Mouse (Mus musculus) heart, embryonic 14.5 days (tissue): Measurements from ENCODE around the gene Vps8. TPM values are rescaled to one million over a fixed set of nuclear protein-coding genes. Genes with fewer than 3 reads are reported as not detected.

Source experiments
- ATAC-seq: fragments of 200-750 bp; cut with Nextera tagmentation; 2 replicates; pipeline ENCODE4 v1.8.0; 2017; ENCODE audit warnings: low read depth, moderate TSS enrichment; ENCODE audit not compliant: insufficient number of reproducible peaks, insufficient read depth, low FRiP score
- H3K27ac ChIP-seq, 2 experiments: fragments of 200-500 bp in 1 of 2; fragments of 300-500 bp in 1 of 2; sonication (generic) in 1 of 2; replicated peaks in 1 of 2; 2 replicates each; pipeline ENCODE4 v1.5.1; 2012 to 2014; ENCODE audit warnings: low read depth in 2 of 2, low read length in 2 of 2, control low read depth in 1 of 2, mild to moderate bottlenecking in 1 of 2, mixed read lengths in 1 of 2; ENCODE audit not compliant: control insufficient read depth in 1 of 2, insufficient read depth in 1 of 2
- H3K27me3 ChIP-seq: fragments of 300-500 bp; sonication (generic); 2 replicates; pipeline ENCODE4 v1.6.1; 2014; ENCODE audit warnings: mild to moderate bottlenecking, low read length, control low read depth; ENCODE audit not compliant: control insufficient read depth, insufficient read depth
- H3K36me3 ChIP-seq: fragments of 300-500 bp; sonication (generic); 2 replicates; pipeline ENCODE4 v1.6.1; 2014; ENCODE audit warnings: mild to moderate bottlenecking, control low read depth, low read length, mixed read lengths; ENCODE audit not compliant: control insufficient read depth, insufficient read depth
- H3K4me1 ChIP-seq, 2 experiments: fragments of 200-500 bp in 1 of 2; fragments of 300-500 bp in 1 of 2; sonication (generic) in 1 of 2; 2 replicates each; pipeline ENCODE4 v1.6.1; 2012 to 2014; ENCODE audit warnings: low read length in 2 of 2, control low read depth in 1 of 2, mixed read lengths in 1 of 2; ENCODE audit not compliant: control insufficient read depth in 2 of 2, insufficient read depth in 2 of 2
- H3K4me2 ChIP-seq: fragments of 300-500 bp; sonication (generic); 2 replicates; pipeline ENCODE4 v1.6.1; 2014; ENCODE audit warnings: mild to moderate bottlenecking, low read length
- H3K4me3 ChIP-seq, 2 experiments: fragments of 200-500 bp in 1 of 2; fragments of 300-500 bp in 1 of 2; sonication (generic) in 1 of 2; 2 replicates each; pipeline ENCODE4 v1.5.1; 2012 to 2014; ENCODE audit warnings: low read length in 2 of 2, mild to moderate bottlenecking in 2 of 2, control low read depth in 1 of 2, low read depth in 1 of 2, moderate library complexity in 1 of 2; ENCODE audit not compliant: control insufficient read depth in 1 of 2, insufficient read depth in 1 of 2
- H3K9ac ChIP-seq: fragments of 300-500 bp; sonication (generic); 2 replicates; pipeline ENCODE4 v1.6.1; 2014; ENCODE audit warnings: mild to moderate bottlenecking, low read length
- H3K9me3 ChIP-seq: fragments of 300-500 bp; sonication (generic); 2 replicates; pipeline ENCODE4 v1.6.1; 2016; ENCODE audit warnings: low read length, control low read depth; ENCODE audit not compliant: control insufficient read depth
- WGBS: fragments of 180-500 bp; shearing (Covaris S2); extraction: QIAGEN DNeasy Blood & Tissue Kit; methylation state at CpG from one replicate; pipeline ENCODE4 v1.1.7; 2014; 5-methylcytosine and 5-hydroxymethylcytosine counted together
- polyA plus RNA-seq: library from polyadenylated mRNA; unstranded; fragments of >200 nt; fragmentation: Nextera tagmentation; extraction: Ambion mirVana; gene quantifications from 2 replicates; pipeline ENCODE4 v1.2.1, GENCODE M21; 2014

The Vps8 gene
- polyA plus RNA-seq, 1 experiment from 2014 or later, result 27.7 TPM

GRCm38 (mm10) chr16:21550453-21550852 lies 127.5 kb downstream of the Vps8 start:
- peaks cover 12% of the 10 kb centered on the region for H3K36me3 ChIP-seq
- H3K4me1 ChIP-seq, result no peaks in the 10 kb centered on the region
- WGBS, result 59% methylated on average over 7 of the region's 7 CpGs

DNA sequence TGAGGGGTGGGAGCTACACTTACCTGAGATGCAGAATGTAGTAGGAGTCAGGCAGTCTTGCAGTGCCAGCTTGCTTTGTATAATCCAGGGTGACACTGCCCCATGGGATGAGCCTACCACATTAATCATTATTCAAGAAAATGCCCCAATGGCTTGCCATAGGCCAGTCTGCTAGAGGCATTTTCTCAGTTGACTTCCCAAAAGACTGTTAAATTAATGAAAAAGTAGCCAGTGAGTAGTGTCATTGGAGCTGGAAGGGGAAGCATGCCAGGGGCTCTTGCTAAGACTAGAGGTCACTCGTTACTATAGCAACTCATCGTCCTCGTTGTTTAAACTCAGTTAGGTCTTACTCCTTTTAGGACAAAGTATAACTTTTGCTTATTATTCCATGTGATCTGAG lies 130.6 kb downstream of the Vps8 start:
- no peaks in the 10 kb centered on the region for H3K4me1 ChIP-seq
- 91% methylated on average over 3 of the region's 3 CpGs for WGBS
- no peaks in the 10 kb centered on the region for H3K9me3 ChIP-seq
- H3K4me2 ChIP-seq, result no peak overlapping the region
- no peak for ATAC-seq
- no peak overlapping the region for H3K4me3 ChIP-seq
- H3K27me3 ChIP-seq, result no peaks in the 10 kb centered on the region
- no peak overlapping the region for H3K9ac ChIP-seq
- H3K27ac ChIP-seq, result no peak overlapping the region
- peaks cover 6% of the 10 kb centered on the region for H3K36me3 ChIP-seq

More at GRCm38 (mm10) chr16:21550453-21550852, 127.5 kb downstream of the Vps8 start:
- no peak for ATAC-seq
- H3K9ac ChIP-seq, result no peak overlapping the region
- no peak overlapping the region for H3K4me3 ChIP-seq
- no peaks in the 10 kb centered on the region for H3K27me3 ChIP-seq
- H3K9me3 ChIP-seq, result no peaks in the 10 kb centered on the region
- no peak overlapping the region for H3K27ac ChIP-seq
- H3K4me2 ChIP-seq, result no peak overlapping the region

GRCm38 (mm10) chr16:21562625-21563300 lies 139.8 kb downstream of the Vps8 start:
- Histone ChIP-seq H3K4me2 (no peak overlapping the region), H3K27ac (peak overlapping the region; percentile 50 to 80), H3K9me3 (no peaks in the 10 kb centered on the region), H3K36me3 (peaks cover 11% of the 10 kb centered on the region), H3K4me1 (peaks cover 11 to 22% of the 10 kb centered on the region in 2 experiments), H3K4me3 (no peak overlapping the region), H3K27me3 (no peaks in the 10 kb centered on the region), H3K9ac (no peak overlapping the region)
- WGBS, result 41% methylated on average over 3 of the region's 3 CpGs
- ATAC-seq, result no peak

GRCm38 (mm10) chr16:21563322-21563721 lies 140.4 kb downstream of the Vps8 start:
- peaks cover 11% of the 10 kb centered on the region for H3K36me3 ChIP-seq
- H3K4me1 ChIP-seq, result peaks cover 13 to 22% of the 10 kb centered on the region in 2 experiments
- H3K9ac ChIP-seq, result no peak overlapping the region
- ATAC-seq, result peak; percentile 80
- no peaks in the 10 kb centered on the region for H3K9me3 ChIP-seq
- H3K4me3 ChIP-seq, result no peak overlapping the region
- no peaks in the 10 kb centered on the region for H3K27me3 ChIP-seq
- WGBS, result 30% methylated on average over 6 of the region's 6 CpGs
- H3K27ac ChIP-seq, result peak overlapping the region; percentile 50 to 80
- no peak overlapping the region for H3K4me2 ChIP-seq

DNA sequence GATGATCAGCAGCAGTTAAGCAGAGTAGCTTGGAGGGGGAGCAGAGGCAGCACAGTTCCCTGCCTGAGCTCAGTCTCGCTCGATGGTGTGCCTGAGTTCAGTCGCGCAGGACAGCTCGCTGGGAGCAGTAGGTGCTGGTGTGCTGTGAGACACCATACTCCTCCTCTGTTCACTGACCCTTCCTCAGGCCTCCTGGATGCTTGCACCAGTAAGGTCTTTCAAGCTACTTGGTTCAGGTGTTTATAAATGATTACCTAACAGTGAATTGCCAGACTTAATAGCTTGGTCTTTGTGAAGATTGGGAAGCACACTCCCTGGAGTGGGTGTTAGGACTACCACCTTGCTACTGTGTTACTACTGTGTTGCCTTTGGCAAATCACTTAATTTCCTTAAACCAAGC lies 144.2 kb downstream of the Vps8 start:
- H3K4me3 ChIP-seq, result no peak overlapping the region
- H3K4me2 ChIP-seq, result no peak overlapping the region
- ATAC-seq, result no peak
- H3K27ac ChIP-seq, result no peak overlapping the region
- no peaks in the 10 kb centered on the region; the same call in none of the 2 replicates for H3K36me3 ChIP-seq
- H3K4me1 ChIP-seq, result peaks cover 13 to 17% of the 10 kb centered on the region in 2 experiments
- 90% methylated on average over 5 of the region's 5 CpGs for WGBS
- H3K9me3 ChIP-seq, result no peaks in the 10 kb centered on the region
- H3K27me3 ChIP-seq, result no peaks in the 10 kb centered on the region
- no peak overlapping the region for H3K9ac ChIP-seq

- Histone ChIP-seq H3K9ac (no peak overlapping the region), H3K4me3 (no peak overlapping the region), H3K27me3 (no peaks in the 10 kb centered on the region), H3K27ac (no peak overlapping the region), H3K4me2 (no peak overlapping the region), H3K4me1 (peaks cover 0 to 2% of the 10 kb centered on the region in 2 experiments; a peak in 1 of 4 replicates), H3K36me3 (no peaks in the 10 kb centered on the region; the same call in 1 of the 2 replicates), H3K9me3 (no peaks in the 10 kb centered on the region)
- WGBS, result 86% methylated on average over 7 of the region's 7 CpGs
- no peak for ATAC-seq
Observed at GRCm38 (mm10) chr16:21569952-21570351, 147.0 kb downstream of the Vps8 start.

DNA sequence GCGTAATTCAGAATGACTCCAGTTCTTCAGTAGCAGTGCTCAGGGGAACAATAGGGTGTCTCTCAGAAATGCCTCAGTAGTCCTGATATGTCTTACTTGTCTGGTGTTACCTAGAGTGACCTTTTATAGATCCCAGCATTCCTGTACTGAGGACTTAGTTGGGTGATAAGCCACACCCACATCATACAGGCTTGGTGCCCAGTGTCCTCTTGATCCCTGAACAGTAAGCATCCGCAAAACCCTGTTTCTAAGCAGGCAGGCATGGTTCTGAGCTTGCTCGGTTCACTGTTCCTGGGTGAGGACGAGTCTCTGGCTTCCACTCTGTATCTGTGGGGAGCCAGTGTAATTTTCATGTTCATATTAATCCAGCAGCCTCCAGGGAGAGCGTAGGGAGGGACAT lies 147.9 kb downstream of the Vps8 start:
- no peak overlapping the region for H3K4me2 ChIP-seq
- ATAC-seq, result no peak
- no peak overlapping the region for H3K4me3 ChIP-seq
- H3K36me3 ChIP-seq, result no peaks in the 10 kb centered on the region
- peaks cover 0 to 2% of the 10 kb centered on the region in 2 experiments; a peak in 1 of 4 replicates for H3K4me1 ChIP-seq
- WGBS, result 87% methylated on average over 5 of the region's 5 CpGs
- H3K27me3 ChIP-seq, result no peaks in the 10 kb centered on the region
- H3K27ac ChIP-seq, result no peak overlapping the region
- H3K9me3 ChIP-seq, result no peaks in the 10 kb centered on the region
- no peak overlapping the region for H3K9ac ChIP-seq

GRCm38 (mm10) chr16:21576000-21576420 lies 153.1 kb downstream of the Vps8 start:
- Histone ChIP-seq H3K27ac (no peak overlapping the region), H3K4me3 (no peak overlapping the region), H3K4me2 (no peak overlapping the region), H3K9ac (no peak overlapping the region), H3K36me3 (peaks cover 14% of the 10 kb centered on the region; the same call in 1 of the 2 replicates), H3K9me3 (no peaks in the 10 kb centered on the region), H3K4me1 (no peaks in the 10 kb centered on the region), H3K27me3 (no peaks in the 10 kb centered on the region)
- no peak for ATAC-seq
- WGBS, result 77% methylated on average over 10 of the region's 10 CpGs
